Comparison of ENCODE assay signal across 12 mouse cellular contexts in the genomic region with DNA sequence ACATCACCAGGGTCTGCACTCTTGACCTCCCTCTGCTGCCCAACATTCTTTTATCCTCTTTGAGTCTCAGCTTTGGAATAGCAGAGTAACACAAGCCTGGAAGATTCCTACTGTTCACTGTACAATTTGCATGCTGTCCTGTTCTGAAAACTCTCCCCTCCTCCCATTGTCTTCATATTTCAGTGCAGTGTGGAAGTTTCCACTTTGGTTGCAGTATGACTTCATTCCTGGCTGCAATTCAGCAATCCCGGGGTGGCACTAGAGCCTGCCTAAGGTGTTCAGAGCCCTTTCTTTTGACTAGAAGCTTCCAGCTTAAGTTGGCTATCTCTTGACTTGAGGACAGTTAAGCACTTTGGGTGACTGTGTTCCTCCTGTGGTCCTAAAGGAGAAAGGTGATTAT. TPM values are rescaled to one million over a fixed set of nuclear protein-coding genes. Genes with fewer than 3 reads are reported as not detected.
DNase-seq lines count a peak whose midpoint lies in the region; ATAC-seq and TF ChIP-seq lines count a peak whose summit lies in the region.
"Had no signal": no experiment of that assay in that cellular context is flagged by ENCODE, and none has a peak within 500 bp of the region (broad histone marks: within the 10 kb centered on the region; RNA-seq: fewer than 3 reads in every experiment).

No protein-coding gene starts in this region.

- H3K4me3 ChIP-seq in intestine, embryonic 14.5 days (ENCODE audit: low read depth, low read length) = no peak overlapping the region
- no peak overlapping the region for H3K4me3 ChIP-seq in intestine, postnatal 0 days (ENCODE audit: low read depth, low read length)
- H3K4me3 ChIP-seq in heart, embryonic 15.5 days = no peak overlapping the region
- H3K4me3 ChIP-seq in forebrain, embryonic 12.5 days (replicated peaks) = no peak overlapping the region
- H3K4me3 ChIP-seq: embryonic facial prominence, embryonic 12.5 days; hindbrain, embryonic 15.5 days; limb, embryonic 13.5 days; neural tube, embryonic 13.5 days had no signal

- no peak overlapping the region for H3K27ac ChIP-seq in intestine, embryonic 14.5 days (ENCODE audit: low read depth)
- H3K27ac ChIP-seq in intestine, postnatal 0 days (ENCODE audit: low read depth, low read length) = no peak overlapping the region
- peak overlapping the region; percentile 75 for H3K27ac ChIP-seq in heart, embryonic 15.5 days
- H3K27ac ChIP-seq in forebrain, embryonic 12.5 days = no peak overlapping the region
- H3K27ac ChIP-seq: embryonic facial prominence, embryonic 12.5 days; hindbrain, embryonic 15.5 days; limb, embryonic 13.5 days; neural tube, embryonic 13.5 days had no signal

- no peak for TF ChIP-seq CTCF in intestine, postnatal 0 days (IDR thresholded peaks at IDR 0.05; ENCODE audit: low read depth)

- 77% methylated on average over 1 of the region's 1 CpGs for WGBS in intestine, embryonic 14.5 days
- 70% methylated on average over 1 of the region's 1 CpGs for WGBS in intestine, postnatal 0 days
- WGBS in heart, embryonic 15.5 days = 16% methylated on average over 1 of the region's 1 CpGs
- WGBS in forebrain, embryonic 12.5 days = 79% methylated on average over 1 of the region's 1 CpGs

- no peaks in the 10 kb centered on the region for H3K9me3 ChIP-seq in intestine, embryonic 14.5 days (ENCODE audit: control insufficient read depth, low read length)
- no peaks in the 10 kb centered on the region for H3K9me3 ChIP-seq in intestine, postnatal 0 days (ENCODE audit: control insufficient read depth)
- H3K9me3 ChIP-seq in heart, embryonic 15.5 days (replicated peaks) = no peaks in the 10 kb centered on the region
- no peaks in the 10 kb centered on the region for H3K9me3 ChIP-seq in forebrain, embryonic 12.5 days
- H3K9me3 ChIP-seq: embryonic facial prominence, embryonic 12.5 days; hindbrain, embryonic 15.5 days; limb, embryonic 13.5 days; neural tube, embryonic 13.5 days had no signal

- no peak overlapping the region for H3K9ac ChIP-seq in intestine, embryonic 14.5 days (ENCODE audit: low read length)
- no peak overlapping the region for H3K9ac ChIP-seq in intestine, postnatal 0 days (ENCODE audit: low read depth, low read length)
- no peak overlapping the region for H3K9ac ChIP-seq in heart, embryonic 15.5 days
- H3K9ac ChIP-seq in forebrain, embryonic 12.5 days = no peak overlapping the region
- H3K9ac ChIP-seq: embryonic facial prominence, embryonic 12.5 days; hindbrain, embryonic 15.5 days; limb, embryonic 13.5 days; neural tube, embryonic 13.5 days had no signal

- no peak overlapping the region for H3K4me2 ChIP-seq in intestine, embryonic 14.5 days (ENCODE audit: low read length)
- no peak overlapping the region for H3K4me2 ChIP-seq in intestine, postnatal 0 days (replicated peaks; ENCODE audit: low read depth)
- H3K4me2 ChIP-seq in heart, embryonic 15.5 days = no peak overlapping the region
- H3K4me2 ChIP-seq in forebrain, embryonic 12.5 days = no peak overlapping the region
- H3K4me2 ChIP-seq: embryonic facial prominence, embryonic 12.5 days; hindbrain, embryonic 15.5 days; limb, embryonic 13.5 days; neural tube, embryonic 13.5 days had no signal

- H3K27me3 ChIP-seq in intestine, embryonic 14.5 days (replicated peaks; ENCODE audit: control insufficient read depth, insufficient read depth, low read length) = no peaks in the 10 kb centered on the region
- no peaks in the 10 kb centered on the region for H3K27me3 ChIP-seq in intestine, postnatal 0 days (replicated peaks; ENCODE audit: control insufficient read depth, insufficient read depth, low read length)
- no peaks in the 10 kb centered on the region for H3K27me3 ChIP-seq in heart, embryonic 15.5 days
- no peaks in the 10 kb centered on the region for H3K27me3 ChIP-seq in forebrain, embryonic 12.5 days
- H3K27me3 ChIP-seq: embryonic facial prominence, embryonic 12.5 days; hindbrain, embryonic 15.5 days; limb, embryonic 13.5 days; neural tube, embryonic 13.5 days had no signal

- no peaks in the 10 kb centered on the region for H3K4me1 ChIP-seq in intestine, embryonic 14.5 days (replicated peaks; ENCODE audit: control insufficient read depth, insufficient read depth, low read length)
- no peaks in the 10 kb centered on the region for H3K4me1 ChIP-seq in intestine, postnatal 0 days (replicated peaks; ENCODE audit: control insufficient read depth, insufficient read depth, low read length)
- H3K4me1 ChIP-seq in heart, embryonic 15.5 days (replicated peaks) = peaks cover 22% of the 10 kb centered on the region
- no peaks in the 10 kb centered on the region for H3K4me1 ChIP-seq in forebrain, embryonic 12.5 days
- H3K4me1 ChIP-seq: embryonic facial prominence, embryonic 12.5 days; hindbrain, embryonic 15.5 days; limb, embryonic 13.5 days; neural tube, embryonic 13.5 days had no signal

- H3K36me3 ChIP-seq in intestine, embryonic 14.5 days (ENCODE audit: control insufficient read depth, insufficient read depth, low read length) = peaks cover 6% of the 10 kb centered on the region; the same call in 1 of the 2 replicates
- peaks cover 10% of the 10 kb centered on the region; the same call in 1 of the 2 replicates for H3K36me3 ChIP-seq in intestine, postnatal 0 days (ENCODE audit: control insufficient read depth, insufficient read depth)
- H3K36me3 ChIP-seq in heart, embryonic 15.5 days = peaks cover 11% of the 10 kb centered on the region
- peaks cover 35% of the 10 kb centered on the region for H3K36me3 ChIP-seq in forebrain, embryonic 12.5 days (replicated peaks)

- DNase-seq in intestine, embryonic 14.5 days (ENCODE audit: low spot score) = peak; percentile 31
- DNase-seq in Muller cell, postnatal 12 days (ENCODE audit: inconsistent ontology term) = peak; percentile 58
- peak; percentile 86 for DNase-seq in brain, adult 2 months (ENCODE audit: low read depth, low spot score)
- DNase-seq: right cerebral cortex, postnatal 14 days had no signal

- no peak for ATAC-seq in intestine, embryonic 14.5 days (replicated peaks; ENCODE audit: low FRiP score, low TSS enrichment, low read depth)
- ATAC-seq in intestine, postnatal 0 days = no peak
- ATAC-seq in heart, embryonic 15.5 days (replicated peaks; ENCODE audit: insufficient number of reproducible peaks, insufficient read depth, low FRiP score, low read depth) = peak; percentile 45; the same call in 1 of the 2 replicates
- ATAC-seq in inflammation-experienced regulatory T-cells, adult 6 months = no peak
- no peak for ATAC-seq in forebrain, embryonic 12.5 days (ENCODE audit: low FRiP score)

RNA-seq across cellular contexts. Expression of a gene that starts 12.6 kb away (rescaled TPM):
- 0.30 and 0.34 TPM in 2 replicates for polyA plus RNA-seq in intestine, embryonic 14.5 days (2014; fragmentation: Nextera tagmentation; extraction: Ambion mirVana)
- polyA plus RNA-seq in intestine, postnatal 0 days (2015; fragmentation: Nextera tagmentation; extraction: Ambion mirVana) = 0.31 and 0.44 TPM in 2 replicates
- 0.15 and 0.24 TPM in 2 replicates for polyA plus RNA-seq in heart, embryonic 15.5 days (2015; fragmentation: Nextera tagmentation; extraction: Ambion mirVana)
- polyA plus RNA-seq in inflammation-experienced regulatory T-cells, adult 6 months (2017; shearing (Covaris generic)) = not detected
- not detected in 2 replicates for polyA plus RNA-seq in forebrain, embryonic 12.5 days (2016; fragmentation: Nextera tagmentation; extraction: Ambion mirVana)

RNA-seq across cellular contexts. Expression of a gene that starts 38.4 kb away (rescaled TPM):
- 1.4 and 1.6 TPM in 2 replicates for polyA plus RNA-seq in intestine, embryonic 14.5 days (2014; fragmentation: Nextera tagmentation; extraction: Ambion mirVana)
- 0.81 and 0.92 TPM in 2 replicates for polyA plus RNA-seq in intestine, postnatal 0 days (2015; fragmentation: Nextera tagmentation; extraction: Ambion mirVana)
- polyA plus RNA-seq in heart, embryonic 15.5 days (2015; fragmentation: Nextera tagmentation; extraction: Ambion mirVana) = 0.87 and 1.9 TPM in 2 replicates
- under 1 TPM in 1 of 3 experiments, not detected in 2; 0.25 TPM for polyA plus RNA-seq in inflammation-experienced regulatory T-cells, adult 6 months (2017; shearing (Covaris generic))
- polyA plus RNA-seq in forebrain, embryonic 12.5 days (2016; fragmentation: Nextera tagmentation; extraction: Ambion mirVana) = 1.3 and 2.2 TPM in 2 replicates

Comparison
In these comparisons a context has a peak if more than half of its experiments do, and no peak if none do; other contexts are left out.
1. DNase-seq: peak in every context shown above with its lines; median percentile 86 in brain, adult 2 months; 58 in Muller cell, postnatal 12 days; 31 in intestine, embryonic 14.5 days.